Mouse (Mus musculus) spleen, postnatal 14 days (tissue): ENCODE results near the gene Rplp1.
A peak's percentile ranks its signal among the peaks of the same experiment; 100 is the strongest.

ENCODE experiments used
- DNase-seq, 2 experiments: peaks; one replicate each; pipeline ENCODE4 v3.0.0; 2021 to 2022; ENCODE audit warnings: low spot score in 2 of 2

Rplp1 gene

DNA sequence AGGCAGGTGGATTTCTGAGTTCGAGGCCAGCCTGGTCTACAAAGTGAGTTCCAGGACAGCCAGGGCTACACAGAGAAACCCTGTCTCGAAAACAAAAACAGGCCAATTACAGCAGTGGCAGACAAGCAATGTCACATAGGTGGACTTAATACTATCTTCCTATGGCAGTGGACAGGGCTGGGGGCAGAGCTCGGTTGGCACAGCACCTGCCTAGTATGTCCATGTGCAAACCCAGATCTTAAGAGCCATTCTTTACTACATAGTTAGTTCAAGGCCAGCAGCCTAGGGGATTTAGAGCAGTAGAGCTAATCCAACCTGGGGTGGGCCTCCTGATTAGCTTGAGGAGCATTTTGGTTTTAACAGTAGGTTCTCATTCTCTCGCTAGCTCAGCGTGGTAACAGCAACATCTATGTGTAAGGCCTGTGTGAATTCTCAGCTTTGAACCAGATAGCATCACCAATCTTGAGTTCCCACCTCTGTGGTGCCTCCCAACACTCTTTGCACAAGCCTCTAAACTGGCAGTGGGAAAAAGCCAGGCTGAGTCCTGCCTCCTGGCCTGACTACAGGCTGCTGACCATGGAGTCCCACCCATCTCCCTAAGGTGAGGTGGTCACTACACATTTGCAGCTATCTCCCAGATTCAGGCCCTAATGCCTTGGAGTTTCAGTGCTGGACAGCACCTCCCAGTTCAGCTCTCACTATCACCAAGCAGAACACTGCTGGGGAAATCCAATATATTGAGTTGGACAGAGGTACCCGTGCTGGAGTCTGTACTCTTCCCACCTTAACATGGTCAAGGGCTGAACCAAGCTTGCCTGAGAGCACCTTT is 2.8 kb downstream of the Rplp1 start:
- DNase-seq, result no peak

DNA sequence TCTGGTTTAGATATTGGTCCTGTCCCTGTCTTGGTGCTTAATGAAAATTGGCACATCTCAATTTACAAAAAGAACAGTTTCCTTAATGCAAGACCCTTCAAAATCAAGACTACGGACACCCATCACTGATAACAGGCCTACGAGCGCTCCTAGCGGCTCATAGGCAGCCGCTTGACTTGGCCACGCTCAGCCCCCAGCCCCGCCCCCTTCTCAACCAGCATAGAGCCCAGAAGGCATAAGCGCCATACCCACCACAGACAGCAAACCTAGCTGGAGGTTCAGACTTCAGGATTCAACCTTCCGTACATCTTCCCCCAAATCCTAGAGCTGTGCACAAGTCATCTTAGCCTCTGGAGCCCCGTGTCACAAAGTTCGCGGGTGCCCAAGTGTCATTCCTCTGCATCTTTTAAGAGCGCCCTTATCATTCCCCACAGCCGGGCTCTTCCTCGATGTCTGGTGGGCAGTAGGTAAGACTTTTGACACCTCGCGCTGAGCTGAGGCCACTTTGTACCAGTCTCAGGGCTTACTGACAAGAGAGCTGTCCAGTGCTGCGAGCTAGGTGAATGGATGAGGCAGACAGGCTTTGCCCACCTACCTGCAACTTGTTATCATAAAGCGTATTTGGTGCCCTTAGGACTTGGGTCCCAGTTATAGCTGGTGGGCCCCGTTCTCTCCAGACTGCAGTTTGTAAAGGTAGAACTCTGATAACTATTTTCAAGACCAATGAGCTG is 3.7 kb downstream of the Rplp1 start:
- DNase-seq, result no peak

DNA sequence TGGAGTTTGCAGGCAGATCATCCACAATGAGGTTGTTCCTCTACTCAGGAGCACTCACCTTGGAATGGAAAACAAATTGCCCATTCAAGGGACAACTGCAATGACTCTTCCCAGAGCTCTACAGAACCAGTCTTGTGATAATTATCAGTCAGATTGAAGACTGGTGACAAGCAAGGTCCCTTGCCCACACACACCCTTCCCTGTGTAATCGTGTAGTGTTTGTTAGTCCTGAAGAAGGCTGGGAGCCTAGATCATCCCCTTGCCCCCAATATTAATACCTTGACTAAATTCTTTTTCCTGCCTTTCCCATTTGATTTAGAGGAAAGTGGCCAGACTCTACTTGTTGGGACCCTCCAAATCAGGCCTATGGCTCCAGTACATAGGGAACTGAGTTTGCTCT is 4.7 kb downstream of the Rplp1 start:
- DNase-seq, result no peak

DNA sequence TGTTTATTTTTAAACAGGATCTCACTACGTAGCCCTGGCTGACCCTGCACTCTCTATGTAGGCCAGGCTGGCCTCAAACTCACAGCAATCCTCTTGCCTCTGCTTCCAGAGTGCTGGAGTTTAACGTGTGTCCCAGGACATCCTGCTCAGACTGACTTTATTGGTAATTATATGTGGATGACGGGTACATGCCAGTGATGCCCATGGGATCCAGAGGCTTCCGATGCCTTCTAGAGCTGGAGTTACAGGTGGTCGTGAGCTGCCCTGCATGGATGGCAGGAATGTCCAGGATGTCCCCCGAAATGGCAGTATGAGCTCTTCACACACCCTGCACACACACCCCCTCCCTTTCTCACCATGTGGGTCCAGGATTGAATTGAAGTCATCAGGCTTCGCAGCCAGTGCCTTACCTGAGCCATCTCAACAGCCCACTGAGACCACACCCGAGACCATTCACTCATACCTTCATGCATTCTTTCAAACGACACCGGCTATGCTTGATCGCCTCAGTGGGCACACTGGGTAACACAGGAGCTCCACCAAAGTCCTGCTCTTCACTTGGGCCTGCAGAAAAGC is 5.4 kb downstream of the Rplp1 start:
- no peak for DNase-seq

DNA sequence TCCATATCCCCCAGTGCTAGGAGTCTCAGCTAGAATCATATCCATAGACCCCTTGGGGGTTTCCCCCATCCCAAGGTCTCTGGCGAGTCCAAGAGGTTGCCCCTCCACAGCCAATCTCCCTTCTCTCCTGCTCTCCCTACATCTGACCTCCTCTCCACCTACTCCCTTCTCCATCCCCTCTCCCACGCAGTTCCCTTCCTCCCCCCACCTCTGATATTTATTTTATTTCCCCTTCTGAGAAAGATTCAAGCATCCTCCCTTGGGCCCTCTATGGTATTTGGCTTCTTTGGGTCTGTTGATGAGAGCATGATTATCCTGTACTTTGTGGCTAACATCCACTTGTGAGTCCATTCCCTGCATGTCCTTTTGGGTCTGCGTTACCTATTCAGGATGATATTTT is 6.0 kb downstream of the Rplp1 start:
- no peak for DNase-seq

DNA sequence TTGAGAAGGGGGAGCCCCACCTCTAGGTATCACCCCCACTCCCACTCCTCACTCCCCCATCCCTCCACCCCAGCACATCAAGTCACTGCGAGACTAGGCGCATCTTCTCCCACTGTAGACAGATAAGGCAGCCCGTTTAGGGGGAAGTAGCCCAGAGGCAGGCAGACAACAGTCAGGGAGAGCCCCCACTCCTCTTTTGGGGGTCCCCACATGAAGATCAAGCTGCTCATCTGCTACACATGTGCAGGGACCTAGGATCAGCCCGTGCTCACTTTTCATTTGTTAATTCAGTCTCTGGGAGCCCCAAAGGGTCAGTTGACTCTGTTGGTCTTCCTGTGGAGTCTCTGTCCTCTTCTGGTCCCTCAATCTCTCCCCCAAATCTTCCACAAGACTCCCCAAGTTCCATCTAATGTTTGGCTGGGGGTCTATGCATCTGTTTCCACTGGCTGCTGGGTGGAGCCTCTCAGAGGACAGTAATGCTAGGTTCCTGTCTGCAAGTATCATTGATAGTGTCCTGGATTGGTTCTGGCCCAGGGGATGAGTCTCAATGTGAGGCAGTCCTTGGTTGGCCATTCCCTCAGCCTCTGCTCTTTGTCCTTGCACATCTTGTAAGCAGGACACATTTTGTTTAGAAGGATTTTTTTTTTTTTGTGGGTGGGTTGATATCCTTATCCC is 6.6 kb downstream of the Rplp1 start:
- no peak for DNase-seq

DNA sequence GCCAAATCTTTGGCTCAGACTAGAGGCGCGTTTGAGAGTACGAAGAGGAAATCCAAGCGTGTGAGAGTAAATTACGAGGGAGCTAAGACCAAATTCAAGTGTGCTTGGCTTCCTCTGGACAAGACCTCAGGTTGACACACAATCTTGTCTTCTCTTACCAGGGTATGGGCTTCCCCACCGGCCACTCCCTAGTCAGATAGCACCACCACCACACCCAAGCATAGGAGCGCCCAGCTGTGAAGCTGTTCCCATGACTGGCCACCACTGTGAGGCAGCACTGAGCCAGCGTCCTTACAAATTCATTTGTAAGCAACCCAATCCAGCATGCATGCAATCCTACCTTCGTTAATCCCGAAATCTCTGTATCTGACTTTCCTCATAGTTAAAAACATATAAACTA is 7.4 kb downstream of the Rplp1 start:
- peak; percentile 35 to 52 for DNase-seq

DNA sequence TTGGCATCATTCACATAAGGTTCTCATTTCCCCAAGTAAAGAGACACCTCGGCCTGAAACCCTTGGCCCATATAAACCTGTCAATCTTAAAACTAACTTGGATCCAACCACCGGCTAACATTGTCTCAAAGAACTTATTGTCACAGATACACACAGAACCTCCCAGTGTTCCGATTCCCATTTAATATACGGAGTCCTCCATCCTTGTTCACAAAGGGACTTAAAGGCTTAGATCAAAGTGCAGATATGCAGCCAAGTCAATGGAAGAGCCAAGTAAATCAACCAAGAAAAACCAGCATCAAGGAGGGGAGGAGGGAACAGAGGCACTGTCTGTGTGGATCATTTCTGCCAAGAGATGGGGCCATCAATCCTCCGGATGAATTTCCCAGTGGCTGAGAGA is 8.8 kb downstream of the Rplp1 start:
- no peak for DNase-seq

DNA sequence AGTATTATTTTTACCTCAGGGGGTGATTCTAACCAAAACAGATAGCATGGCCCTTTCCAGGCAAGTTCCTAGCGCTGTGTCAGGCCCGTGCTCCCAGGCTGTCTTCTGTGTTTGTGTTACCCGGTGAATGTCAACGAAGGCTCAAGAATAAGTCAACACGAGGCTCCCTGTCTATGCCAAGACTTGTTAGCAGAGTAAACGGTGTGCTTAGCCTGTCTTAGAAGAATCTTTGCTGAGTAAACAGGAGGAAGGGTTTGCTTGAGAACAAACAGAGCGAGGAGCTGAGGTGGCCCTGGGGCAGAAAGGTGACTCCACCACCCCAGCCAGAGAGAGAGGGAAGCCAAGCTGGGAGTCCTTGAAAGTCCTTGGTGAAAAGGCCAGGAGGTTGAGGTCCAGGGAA is 10.1 kb downstream of the Rplp1 start:
- DNase-seq, result no peak

DNA sequence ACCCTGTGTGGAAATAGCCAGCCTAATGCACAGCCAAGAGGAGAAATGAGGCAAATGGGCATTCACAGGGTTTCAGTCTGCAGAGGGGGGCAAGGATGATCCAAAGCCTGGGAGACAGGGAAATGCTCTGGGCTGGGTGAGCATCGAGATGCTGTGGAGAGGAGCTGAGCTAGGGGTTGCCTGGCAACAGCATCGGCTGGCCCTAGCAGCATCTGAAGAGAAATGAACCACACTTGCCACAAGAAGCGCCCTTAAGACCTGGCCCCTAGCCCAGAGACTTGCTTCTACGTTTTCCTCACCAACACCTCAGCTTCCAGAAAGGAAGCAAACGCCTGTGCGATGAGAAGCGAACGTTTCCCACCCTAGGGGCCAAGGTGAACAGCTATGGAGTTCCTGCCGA is 11.9 kb downstream of the Rplp1 start:
- no peak for DNase-seq

DNA sequence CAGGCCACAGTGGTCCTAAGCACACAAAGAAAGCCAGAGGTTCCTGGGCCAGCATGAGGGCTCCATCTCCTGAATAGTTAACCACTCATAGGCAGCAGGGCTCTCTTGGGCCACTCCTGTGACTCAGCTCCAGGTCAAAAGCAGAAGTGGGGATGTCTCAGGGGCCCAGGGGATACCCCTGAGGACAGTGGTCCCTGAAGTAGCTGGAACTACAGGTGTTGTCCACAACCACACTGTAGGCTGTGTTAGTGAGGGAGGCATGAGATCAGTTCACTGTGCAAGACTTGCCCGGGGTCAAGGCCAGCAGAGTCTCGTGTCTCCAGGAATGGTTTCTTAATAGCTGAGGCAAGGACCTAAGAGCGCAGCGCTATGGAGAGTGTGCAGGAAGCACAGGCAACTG is 12.8 kb downstream of the Rplp1 start:
- no peak for DNase-seq

DNA sequence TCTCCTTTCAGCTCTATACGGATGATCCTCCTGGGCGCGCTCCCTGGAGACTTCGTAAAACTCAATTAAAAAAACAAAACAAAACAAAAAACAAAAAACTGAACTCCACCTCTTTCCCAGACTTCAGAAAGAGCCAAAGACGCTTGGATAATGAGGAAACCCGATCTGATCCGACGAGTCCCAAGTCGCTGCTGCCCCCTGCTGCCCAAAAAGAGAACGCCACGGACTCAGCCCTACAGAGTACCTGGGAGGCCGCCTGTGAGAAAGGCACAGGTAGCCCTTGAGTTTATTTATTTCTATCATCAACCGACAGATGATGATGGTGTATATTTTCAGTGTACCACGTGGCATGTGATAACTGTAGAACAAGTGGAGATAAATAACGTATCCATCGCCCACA is 14.5 kb downstream of the Rplp1 start:
- peak; percentile 53 to 67 for DNase-seq

DNA sequence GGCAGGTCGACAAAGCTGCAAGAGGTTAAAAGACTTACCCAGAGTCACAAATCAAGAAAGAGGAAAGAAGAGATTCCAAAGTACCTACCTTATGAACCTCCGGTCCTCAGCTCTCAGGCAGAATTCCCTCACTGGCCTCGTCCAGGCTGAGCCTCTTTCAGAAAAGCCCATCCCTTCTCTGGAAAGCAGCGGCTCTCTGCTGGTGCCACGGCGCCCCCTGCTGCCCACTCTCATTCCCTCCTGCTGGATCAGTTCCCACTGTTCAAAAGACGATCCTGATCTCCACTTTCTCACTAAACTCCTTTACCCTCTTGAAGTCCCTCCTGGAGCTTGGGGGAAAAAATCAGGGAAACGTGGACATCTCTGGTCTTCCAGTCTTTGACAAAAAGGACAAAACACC is 15.9 kb downstream of the Rplp1 start:
- peak; percentile 43 to 59 for DNase-seq

DNA sequence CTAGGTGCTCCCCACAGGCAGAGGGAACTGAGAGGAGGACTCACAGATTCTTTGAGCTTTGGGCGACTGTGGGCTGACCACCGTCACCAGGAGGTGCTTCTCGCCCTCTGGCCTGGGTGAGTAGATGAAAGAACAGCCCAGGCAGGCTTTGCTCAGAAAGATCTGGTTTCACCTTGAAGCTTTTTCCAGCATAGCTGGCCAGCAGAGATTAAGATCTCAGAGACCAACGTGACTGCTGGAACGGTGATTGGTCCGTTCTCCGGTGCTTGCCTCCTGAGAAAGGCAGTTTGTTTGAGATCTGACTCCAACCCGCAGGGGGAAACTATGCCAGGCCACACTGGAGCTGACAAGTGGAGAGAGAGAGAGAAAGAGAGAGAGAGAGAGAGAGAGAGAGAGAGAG is 19.3 kb downstream of the Rplp1 start:
- DNase-seq, result no peak

DNA sequence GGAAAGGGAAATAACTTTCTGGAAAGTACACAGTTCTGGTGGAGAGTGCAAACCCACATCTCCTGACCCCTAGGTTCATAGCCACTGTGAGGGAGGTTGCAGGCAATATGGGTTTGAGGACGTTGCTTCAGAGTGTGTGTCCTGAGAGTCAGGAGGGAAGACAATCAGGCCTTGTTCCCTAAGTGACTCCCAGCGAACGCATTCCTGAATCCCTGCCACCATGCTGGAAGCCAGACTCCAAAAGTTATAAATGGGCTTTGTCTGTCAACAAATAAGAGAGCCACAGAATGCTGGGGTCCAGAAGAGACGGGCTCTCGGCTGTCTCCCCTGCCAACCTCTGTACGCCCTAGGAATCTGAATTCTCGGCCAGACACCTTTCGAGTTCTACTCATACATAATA is 24.5 kb downstream of the Rplp1 start:
- no peak for DNase-seq

DNA sequence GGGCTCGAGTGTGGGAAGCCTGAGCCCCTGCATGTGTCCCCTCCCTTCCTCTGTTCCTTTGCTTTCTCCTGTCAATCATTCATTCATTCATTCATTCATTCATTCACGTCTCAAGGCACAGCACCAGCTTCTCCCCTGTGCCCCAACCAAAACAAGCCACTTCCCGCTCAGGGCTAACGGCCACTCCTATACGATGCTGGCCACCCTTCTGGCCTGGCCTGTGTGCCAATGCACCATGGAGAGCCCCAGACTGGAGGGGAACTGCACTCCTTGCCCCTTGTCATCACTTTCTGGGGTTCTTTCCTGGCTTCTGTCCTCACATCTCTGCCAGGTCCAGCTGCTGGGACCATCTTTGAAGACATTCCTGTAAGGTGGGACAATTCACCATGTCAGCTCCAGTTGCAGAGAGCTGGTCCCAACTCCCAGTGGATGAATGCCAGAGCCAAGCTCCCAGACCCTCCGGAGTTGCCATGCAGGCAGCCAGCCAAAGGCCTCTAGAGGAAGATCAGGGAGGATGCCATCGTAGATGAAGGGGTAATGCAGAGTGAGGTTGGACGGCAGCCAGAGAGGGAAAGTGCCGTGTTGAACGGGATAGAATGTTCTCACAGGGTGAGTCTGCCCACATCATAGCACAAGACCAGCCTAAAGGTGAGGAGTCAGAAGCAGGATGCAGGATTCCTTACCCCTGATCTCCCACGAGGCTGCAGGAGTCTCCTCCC is 26.5 kb downstream of the Rplp1 start:
- no peak for DNase-seq

DNA sequence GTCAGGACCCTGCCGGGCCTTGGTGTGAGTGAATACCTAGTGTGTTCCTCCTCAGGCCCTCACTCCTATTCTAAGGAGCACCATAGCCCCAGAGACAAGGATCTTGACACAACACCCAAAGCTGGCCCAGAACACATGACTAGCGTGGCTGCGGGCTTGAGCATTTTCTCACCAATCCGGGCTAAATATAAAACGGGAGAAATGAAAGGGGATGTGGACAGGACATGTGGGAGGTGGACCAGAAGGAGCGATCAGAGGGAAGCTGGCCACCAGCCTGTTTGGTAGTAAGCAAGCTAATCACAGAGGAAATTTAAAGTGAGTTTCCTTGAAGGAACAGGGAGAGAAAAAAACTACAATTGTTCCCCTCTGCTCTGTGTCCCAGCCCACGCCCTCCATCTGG is 28.4 kb downstream of the Rplp1 start:
- DNase-seq, result no peak

DNA sequence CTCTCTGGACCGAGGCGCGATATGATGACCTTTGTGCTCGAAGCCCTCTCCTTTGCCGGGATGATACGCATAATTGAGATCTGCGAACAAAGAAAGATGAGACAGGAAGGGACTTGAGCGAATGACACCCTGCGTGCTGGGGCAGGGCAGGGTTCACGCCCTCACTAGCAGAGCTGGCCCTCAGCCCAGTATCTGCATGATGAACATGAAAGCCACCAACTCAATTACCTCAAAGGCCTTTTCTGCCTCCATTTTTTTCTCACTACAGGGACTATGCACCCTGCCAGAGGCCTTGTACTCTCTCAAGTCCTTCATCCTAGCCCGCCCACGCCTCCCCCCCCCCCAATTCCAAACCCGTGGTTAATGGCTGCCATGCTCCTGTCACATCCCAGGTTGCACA is 29.4 kb downstream of the Rplp1 start:
- no peak for DNase-seq

DNA sequence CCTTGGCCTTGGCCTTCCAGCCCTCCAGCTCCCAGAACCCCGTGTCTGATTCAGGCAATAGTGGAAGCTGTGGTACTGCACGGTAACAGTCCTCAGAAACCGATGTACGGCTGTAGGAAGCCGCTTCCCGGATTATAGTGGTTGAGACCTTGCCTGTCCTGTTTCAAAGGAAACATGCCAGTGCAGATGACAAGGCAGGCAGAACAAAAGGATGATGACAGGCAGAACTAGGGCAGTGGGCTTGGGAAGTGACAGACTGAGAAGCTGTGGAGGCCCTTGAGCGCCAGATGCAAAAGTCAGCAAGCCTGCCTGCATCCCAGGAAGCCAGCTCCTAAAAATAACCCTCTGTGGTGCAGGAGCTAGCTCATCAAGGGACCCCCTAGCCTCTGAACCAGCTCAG is 30.0 kb downstream of the Rplp1 start:
- no peak for DNase-seq

DNA sequence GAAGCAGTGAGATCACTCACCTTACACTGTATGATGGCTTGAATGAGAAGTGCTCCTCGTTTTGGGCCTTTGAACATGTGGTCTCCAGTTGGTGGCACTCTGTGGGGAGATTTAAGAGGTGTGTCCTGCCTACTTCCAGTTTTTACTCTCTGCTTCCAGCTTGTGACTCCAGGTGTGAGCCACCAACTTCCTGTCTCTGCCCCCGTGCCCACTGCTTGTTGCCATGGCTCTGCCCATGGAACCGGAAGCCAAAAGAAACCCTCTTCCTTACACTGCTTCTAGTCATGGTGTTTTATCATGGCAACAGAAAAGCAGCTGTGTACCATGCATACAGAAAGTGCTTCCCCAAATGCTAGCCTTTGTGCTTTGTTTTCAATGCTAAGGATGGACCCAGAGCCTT is 32.2 kb downstream of the Rplp1 start:
- no peak for DNase-seq

DNA sequence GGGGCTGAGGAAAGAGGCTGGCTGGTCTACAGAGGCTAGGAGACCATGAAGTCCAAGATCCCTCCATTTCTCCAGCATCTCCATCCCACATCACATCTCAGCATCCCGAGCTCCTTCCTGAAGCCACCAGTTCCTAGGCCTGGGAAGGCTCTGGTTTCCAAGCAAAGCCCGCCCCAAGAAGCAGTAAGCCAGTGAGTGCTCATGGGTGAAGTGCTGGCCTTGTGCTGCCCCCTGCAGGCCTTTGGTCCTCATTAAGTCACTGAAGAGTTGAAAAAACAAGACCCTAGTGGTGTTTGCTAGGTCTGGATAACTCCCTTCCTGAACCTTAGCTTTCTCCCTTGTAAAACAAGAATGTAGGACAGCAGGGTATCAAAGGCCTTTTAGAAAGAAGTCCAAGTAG is 35.5 kb downstream of the Rplp1 start:
- peak in 1 of 2 experiments; percentile 34 for DNase-seq
